Mouse (Mus musculus) embryonic fibroblast, embryonic 13.5 days (primary cell): Measurements from ENCODE around the gene Kcng4.

Source experiments
- CTCF ChIP-seq: IDR thresholded peaks from 2 replicates; pipeline ENCODE4 v1.5.1; 2011; ENCODE audit warnings: mild to moderate bottlenecking, control low read depth, low read length, moderate library complexity, borderline replicate concordance; ENCODE audit not compliant: insufficient read depth
- POLR2A ChIP-seq: IDR thresholded peaks from 2 replicates; pipeline ENCODE4 v1.6.1; 2011; ENCODE audit warnings: low read depth, mild to moderate bottlenecking, control low read depth, low read length, moderate library complexity

GRCm38 (mm10) chr8:119616358-119616757 lies 19.1 kb downstream of the Kcng4 start:
- TF ChIP-seq CTCF (no peak), POLR2A (no peak)
